Mouse (Mus musculus) C2C12 (cell line): ENCODE measurements around the gene Ivns1abp.

Experiments
- CEBPB ChIP-seq: IDR thresholded peaks from one replicate; pipeline ENCODE4 v1.6.1; 2011; ENCODE audit warnings: low read depth, mild to moderate bottlenecking, control low read depth, moderate library complexity
- CTCF ChIP-seq: IDR thresholded peaks from one replicate; pipeline ENCODE4 v1.5.1; 2011; ENCODE audit not compliant: control insufficient read depth, insufficient read depth, insufficient read length
- USF1 ChIP-seq: IDR thresholded peaks from one replicate; pipeline ENCODE4 v1.6.1; 2011; ENCODE audit warnings: low read depth, mild to moderate bottlenecking, control low read depth, moderate library complexity

GRCm38 (mm10) chr1:151308508-151308907 is 35.8 kb upstream of the Ivns1abp start:
- TF ChIP-seq CTCF (no peak), USF1 (no peak), CEBPB (no peak)
